Mouse (Mus musculus): ENCODE results near the gene Uvrag.
"Not testable (repeated sequence)": the region's sequence is repeated elsewhere in the genome, so short reads cannot be mapped to it uniquely, and the experiment has no call there.

The Uvrag gene

DNA sequence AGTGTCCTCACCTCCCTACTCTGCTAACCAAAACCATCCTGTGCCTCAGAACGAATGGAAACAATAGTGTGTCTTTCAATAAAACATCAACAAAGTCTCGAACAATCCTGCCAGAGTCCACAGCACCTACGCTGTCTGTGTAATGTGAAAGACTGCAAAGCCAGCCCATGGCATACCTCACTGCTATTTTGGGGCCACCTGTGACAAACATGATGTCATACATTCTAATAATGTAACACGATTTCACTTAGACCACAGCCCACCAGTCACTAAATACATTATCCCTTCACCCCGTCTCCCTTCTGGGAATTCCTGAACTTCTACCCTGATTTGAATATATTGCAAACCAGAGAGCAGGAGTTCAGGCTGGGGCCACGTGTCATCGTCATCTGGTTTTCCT lies 173.3 kb downstream of the Uvrag start:
- DNase-seq: no peak

DNA sequence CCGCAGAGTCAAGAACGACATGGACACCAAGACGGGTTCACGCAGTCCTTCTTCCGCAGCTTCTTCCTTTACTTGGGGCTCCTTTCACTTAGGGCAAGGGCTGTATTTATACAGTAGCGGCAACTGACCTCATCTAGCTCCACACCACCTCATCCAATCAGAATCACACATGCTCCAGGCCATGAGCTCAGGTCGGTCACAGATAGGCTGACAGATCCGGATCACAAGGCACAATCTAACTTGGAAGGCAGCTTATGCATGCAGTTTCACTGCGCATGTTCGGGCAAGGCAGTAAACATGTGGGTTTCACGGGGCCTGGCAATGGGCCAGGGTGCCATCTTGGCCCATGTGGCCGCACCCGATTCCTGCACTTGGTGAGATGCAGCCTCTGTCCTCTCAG lies 177.4 kb downstream of the Uvrag start:
- not testable (repeated sequence) for DNase-seq

DNA sequence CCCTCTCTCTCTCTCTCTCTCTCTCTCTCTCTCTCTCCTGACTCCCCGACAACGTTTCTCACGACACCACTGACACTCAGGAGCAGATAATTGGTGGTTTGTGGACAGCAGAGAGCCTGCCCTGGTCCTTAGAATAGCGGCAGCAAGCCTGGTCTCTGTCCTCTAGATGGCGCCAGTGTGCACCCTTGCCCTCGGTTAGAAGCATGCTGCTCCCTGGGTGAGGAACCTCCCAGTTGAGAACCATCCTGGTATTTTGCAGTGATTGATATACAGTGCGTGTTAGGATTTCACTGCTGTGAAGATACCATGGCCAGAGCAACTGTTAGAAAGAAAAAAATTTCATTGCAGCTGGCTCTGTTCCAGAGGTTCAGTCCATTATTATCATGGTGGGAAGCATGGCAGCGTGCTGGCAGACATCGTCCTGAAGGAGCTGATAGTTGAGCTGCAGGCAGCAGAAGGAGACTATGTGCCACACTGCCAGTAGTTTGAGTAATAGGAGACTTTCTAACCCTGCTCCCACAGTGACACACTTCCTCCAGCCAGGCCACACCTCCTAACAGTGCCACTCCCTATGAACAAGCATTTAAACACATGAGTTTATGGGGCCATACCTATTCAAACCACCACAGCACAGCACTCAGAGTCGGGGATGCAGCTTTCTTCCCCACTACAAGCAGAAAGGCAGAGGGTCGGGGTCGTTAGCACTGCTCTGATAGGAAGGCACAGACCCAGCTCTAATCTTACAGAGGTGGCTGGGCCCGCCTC lies 178.2 kb downstream of the Uvrag start:
- DNase-seq: peak; percentile 82

DNA sequence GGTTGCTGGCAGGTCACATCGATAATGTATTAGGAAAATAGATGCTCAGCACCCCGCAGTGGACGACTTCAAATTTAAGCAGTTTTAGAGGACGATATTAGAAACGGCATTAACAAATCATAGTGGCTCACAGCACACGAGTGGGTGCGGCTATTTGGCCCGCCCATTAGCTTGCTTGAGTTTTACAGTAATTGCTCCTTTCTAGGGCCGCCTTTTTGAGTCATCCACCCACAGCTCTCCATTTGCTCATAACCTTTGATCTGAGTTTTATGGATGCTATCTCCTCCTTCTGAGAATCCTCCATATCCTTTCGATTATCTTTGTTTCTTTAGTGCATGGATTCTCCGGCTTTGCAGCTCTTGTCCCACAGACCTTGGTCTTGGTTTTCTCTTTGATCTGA lies 178.9 kb downstream of the Uvrag start:
- no peak for DNase-seq

DNA sequence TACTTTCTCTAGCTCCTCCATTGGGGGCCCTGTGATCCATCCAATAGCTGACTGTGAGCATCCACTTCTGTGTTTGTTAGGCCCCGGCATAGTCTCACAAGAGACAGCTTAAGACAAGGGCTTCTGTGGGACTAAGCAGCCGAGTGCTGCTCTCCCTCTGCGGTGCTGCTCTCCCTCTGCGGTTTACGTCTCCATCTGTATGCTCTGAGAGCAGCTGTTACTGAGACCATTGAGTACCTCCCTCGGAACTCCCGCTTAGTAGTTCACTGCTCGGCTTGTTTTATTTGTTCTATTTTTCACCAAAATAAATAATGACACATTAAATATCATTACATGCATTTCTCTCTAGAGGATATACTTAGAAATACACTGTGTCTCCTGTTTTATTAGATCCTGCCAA lies 180.7 kb downstream of the Uvrag start:
- DNase-seq: no peak

DNA sequence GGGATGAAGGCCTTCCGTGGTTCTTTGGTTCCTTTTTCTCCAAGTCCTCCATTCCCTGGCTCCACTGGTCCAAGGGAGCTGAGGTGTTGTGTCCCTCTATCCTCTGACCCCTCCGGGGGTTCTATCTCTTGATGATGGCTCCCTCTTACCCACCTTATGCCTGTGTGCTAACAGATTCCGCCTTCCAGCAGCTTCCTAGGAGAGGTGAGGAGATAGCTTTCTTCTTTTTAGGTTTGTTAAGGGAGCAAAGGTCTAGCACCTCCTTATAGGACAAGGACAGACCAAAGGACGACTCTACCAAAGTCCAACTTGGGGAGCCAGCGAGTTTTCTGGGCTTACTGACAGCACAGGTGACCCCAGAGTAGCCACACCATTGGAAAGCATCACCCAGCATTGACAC lies 181.7 kb downstream of the Uvrag start:
- DNase-seq: no peak

DNA sequence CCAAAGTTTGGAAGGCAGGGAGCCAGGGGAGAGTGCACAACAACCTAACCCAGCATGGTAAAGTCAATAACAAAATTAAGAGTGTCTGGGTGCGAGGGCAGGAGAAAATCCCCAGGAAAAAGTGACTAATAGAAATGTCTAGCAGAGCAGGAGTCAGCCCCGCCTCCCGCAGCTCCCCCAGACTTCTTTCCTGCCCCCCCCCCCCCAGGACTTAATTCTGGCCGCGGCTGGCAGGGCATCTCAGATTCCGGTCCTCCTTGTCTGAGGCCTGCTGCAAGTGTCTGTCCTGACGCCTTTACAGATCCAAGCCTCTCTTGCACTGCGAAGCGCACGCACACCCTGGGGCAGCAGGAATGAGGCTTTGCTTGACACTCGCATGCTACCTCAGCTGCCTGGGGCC lies 182.8 kb downstream of the Uvrag start:
- peak; percentile 41 for DNase-seq

DNA sequence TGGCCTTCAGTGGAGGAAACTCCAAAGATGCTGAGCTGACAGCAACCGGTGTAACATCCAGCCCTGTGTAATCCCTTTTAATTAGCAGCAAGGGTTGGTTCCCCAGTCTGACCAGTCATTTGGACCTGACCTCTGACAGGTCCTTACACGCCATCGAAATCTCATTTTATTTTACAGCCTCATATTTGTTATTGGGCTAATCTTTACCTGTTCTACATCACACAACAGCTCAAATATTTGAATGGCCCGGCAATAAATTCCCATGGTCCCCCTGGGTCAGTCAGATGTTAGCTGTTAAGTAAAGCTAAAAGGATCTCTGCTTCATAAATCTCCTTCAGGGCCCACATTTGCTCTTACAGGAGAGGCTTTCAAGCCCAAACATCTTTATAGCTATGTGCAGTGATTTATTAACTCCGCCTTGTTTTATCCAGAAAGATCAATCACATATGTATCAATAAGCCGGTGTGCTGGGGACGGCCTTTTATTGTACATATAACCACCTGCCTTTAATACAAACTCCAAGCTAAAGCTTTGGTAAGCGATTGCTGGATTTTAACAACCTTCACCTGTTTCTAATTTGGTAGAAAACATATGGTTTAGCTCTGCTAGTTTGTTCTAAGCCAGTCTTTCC lies 183.7 kb downstream of the Uvrag start:
- DNase-seq: no peak

DNA sequence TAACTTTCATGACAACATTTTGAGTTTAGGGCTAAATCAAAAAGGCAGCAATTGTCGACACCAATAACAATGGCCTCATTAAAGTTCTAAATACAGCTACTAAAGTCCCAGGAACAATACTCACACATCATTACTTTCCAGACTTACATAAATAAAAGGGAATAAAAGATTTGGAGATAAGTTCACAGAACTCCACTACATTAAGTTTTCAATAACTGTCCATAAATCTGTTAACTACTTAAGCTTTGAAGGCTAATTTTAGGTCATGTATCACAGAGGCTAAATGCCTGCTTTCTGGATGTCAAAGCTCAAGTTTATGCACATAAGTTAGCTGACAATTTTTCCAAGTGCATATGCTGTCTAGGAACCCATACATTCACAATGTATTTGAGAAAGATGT lies 184.3 kb downstream of the Uvrag start:
- DNase-seq: no peak

DNA sequence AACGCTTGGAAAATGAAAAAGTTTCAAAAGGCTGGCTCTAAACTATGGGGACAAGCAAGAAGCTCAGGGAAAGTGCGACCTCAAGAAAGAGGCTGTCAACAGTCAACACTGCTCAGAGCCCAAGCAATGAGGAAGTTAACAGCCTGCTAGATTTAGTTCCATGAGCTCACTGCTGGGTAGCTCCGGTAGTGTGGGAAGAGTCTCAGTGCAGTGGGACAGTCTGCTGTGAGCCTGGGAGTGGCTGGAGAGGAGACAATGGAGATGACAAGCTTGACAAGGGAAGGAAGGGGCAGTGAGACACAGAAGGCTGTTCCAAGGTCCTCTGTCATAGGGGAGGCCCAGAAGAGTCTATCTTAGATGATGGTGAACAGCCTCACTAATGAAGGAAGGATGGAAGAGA lies 187.3 kb downstream of the Uvrag start:
- no peak for DNase-seq

DNA sequence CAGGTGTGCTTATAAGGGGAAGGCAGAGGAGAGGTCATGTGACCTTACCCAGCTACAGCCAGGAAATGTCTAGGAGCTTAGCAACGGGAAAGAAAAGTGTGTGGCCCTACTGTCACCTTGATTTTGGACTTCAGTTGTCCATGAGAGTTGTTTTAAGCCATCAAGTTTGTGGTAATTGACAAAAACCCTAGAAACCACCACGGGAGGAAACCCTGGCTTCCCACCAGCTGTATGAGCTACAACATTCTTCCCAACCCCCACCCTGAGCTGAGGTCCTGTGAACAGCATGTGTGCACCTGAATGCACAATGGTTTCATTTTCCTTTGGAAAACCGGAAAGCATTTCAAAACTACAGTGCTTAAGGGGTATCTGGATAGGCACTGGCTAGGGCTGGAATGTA lies 196.0 kb downstream of the Uvrag start:
- no peak for DNase-seq

DNA sequence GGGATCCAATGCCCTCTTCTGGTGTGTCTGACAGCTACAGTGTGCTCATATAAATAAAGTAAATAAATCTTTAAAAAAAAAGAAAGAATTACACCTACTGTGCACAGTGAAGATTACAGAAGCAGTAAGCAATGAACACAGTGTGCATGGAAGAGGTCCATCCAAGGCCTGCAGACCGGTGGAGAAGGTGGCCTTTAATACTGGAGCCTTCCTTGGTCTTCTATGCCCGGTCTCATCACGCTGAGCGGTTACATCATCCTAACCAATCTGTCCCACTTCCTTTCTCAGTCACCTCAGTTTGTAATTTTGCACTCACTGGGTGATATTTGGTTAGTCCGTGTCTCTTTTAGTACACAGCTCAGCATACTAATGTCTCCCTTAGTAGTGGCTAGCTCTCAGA lies 197.3 kb downstream of the Uvrag start:
- DNase-seq: no peak

DNA sequence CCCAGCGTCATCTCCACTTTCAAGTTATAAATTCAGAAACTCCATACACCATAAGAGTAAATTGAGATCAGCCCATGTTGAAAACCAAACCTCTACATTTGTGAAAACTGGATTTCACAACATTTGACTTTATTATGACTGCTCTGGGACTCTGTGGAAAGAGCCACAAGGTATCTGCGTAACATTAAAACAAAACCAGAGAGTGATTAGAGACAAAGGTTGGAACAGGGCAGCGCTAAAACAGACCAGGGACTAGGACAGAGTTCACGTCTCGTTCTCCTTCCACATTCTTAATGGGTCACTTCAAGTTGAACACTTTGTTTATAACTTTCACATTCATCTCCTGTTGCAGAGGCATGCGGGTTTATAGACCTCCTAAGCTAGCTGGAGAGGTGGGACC lies 198.2 kb downstream of the Uvrag start:
- DNase-seq: no peak

DNA sequence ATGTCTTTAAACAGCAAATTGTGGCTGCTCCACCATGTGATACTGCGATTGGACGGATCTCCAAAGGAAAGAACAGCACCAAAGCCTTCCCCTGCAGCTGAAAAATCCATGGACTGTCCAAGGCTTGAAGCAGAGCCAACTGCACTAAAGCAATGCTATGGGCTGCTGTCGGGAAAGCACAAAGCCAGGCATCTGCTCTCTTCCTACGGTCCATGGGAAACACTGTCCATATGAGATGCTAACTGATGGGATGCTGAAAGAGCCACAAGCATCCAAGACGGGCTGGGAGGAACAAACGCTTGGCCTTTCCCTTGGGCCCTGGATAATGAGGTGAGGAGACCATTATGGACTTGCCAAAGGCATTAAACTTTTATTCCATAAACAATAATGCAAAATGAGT lies 201.7 kb downstream of the Uvrag start:
- DNase-seq: no peak

DNA sequence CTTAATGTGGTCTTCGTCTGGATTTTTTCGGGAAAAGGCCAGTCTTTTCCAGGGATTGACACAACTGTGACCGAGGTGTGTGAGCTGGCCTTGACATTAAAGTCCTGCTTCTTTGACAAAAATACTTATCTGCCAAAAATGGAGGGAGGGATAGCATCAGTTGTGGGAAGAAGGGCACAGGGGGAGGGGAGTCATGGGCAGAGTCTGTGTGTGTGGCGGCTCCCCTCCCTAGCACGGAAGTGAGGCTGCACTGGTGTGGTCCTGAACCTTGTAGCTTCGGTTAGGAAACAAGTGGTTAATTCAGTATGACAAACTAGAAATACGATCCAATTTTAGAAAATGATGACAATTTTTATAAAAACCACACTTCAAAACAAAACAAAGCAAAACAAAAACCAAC lies 202.3 kb downstream of the Uvrag start:
- DNase-seq: no peak

DNA sequence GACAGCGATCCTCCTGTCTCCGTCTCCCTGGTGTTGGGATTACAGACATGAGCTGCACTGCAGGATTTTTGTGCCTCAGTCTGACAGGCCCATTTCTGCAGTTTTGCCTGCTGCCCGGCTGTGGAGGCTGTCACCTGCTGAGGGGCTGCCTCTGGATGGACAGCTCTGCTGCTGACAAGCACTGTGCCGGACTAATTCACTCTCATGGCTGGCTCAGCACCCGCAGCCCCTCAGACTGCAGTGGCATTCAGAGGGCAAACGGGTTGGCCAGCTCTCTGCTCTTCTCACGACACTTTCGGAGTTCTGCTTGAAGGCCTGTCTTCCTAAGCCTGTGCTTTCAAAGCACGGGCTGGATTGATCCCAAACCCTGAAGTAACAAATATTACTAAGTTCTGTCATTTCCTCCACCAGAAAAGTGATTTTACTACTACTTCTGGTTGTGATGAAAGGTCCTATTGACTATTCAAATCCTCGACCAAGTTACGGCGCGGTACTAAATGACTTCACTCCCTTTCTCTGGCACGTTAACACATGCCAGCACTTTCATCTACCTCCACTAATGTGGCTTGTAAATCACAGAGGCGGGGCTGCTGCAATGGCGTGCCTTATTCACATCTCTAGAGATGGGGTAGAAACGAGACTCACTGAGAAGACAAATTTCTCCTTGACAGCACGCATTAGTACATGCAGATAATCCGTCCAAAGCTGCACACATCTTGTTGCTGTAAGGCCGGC lies 203.7 kb downstream of the Uvrag start:
- DNase-seq: no peak

DNA sequence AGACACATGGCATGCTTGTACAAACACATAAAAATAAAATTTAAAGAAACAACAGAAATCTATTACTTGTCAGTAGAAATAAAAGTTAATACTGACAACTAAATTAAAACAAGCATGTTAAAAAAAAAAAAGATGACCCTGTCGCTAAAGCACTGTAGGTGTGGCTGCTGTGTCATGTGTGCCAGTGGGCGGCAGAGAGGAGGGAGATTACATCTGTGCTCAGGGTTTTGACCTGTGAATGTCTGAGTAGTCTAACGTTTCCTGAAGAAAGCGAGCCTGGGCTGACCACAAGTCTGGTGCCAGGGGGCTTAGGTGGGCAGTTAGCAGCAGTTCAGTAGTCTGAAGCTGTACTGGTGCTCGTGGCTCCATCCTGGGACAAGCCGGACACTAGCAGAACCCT lies 205.2 kb downstream of the Uvrag start:
- DNase-seq: no peak

DNA sequence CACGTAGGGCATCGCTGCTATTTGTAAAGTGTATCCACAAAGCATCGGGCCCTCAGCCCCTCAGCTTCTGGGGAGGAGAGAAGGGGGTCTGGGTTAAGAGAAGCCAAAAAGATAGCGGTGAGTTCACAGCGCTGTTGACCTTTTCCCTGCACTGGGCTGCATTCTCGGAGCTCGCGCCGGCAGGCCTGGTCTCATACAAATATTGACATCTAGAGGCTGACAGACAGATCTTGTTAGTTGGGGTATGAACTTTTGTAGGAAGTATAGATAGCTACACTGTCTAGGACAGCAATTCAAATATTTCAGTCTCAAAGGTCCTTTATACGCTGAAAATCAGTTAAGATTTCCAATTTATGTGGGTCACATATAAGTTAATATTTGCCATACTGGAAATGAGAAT lies 205.7 kb downstream of the Uvrag start:
- no peak for DNase-seq

DNA sequence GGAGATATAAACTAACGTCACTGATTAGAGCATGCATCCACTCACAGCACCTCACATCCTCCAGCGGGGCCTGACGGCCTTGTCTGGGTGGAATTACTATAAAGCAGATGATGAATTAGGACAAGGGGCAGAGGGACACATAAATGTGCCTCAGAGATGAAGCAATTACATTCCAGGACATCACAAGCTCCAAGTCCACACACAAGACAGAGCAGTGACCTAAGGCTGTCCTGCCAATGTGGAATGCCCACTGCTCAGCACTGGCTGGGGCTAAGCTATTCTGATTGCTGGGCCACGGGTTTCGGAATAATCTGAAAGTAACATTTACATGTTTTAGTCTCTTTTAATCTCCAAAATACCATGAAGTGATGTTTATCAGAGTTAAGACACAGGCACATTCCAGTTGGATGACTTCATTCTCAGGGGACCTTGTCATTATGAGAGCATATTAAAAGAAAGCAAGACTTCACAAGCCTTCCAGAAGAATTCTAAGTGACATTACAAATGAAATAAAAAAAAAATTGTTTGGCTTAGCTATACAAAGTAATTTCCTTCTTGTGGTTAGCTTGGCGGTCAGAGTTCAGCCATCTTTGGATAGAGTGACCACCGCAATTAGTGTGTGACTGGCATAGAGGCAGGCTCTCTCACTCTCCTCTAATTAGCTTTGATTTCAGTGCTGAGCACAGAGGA lies 212.5 kb downstream of the Uvrag start:
- DNase-seq: peak; percentile 35

DNA sequence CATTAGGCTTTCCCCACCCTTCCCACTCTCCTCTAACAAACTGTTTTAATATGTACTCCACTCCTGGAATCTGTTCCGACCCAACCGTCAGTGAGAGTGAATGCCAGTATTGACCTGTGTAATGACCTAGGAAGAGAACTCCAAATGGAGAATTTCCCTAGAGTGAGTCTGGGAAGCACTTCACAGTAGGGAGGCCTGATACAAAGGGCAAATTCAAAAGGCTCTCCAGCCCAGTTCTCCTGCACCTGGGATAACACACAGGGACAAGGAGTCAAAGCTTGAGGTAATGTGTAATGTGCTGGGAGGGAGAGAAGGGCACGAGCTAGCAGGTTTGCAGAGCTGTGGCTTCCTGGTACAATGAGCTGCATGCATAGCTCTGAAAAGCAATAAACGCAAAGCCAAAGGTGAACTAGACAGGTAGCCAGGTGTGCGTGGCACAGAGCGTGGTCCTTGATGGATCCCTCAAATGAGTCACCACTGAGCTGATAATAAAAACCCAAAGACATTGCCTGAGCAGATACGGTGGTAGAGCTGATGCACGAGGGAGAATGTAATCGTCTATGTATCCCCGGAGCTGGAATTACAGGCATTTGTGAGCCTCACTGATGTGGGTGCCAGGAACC lies 213.9 kb downstream of the Uvrag start:
- no peak for DNase-seq

DNA sequence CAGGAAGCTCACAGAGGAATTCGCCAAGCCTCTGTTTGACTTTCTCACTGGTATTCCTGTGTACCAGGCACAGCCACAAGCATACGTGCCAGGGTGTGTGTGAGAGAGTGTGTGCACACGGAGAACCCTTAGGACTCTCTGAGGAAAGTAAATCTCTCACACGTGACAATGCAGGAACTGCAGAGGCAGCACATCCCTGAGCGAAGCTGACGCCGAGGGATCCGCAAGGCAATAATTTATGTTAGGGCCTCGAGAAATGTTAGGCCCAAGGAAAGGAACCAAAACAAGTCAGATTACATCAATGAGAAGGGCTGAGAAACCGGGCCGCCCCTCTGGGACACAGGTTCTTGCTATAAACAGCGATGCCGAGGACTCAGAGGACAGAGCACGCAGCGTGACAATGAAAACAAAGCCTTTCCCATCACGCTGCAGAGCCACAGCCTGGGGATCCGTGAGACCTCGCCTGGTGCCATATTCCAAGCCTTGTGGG lies 216.5 kb downstream of the Uvrag start:
- peak; percentile 51 for DNase-seq

DNA sequence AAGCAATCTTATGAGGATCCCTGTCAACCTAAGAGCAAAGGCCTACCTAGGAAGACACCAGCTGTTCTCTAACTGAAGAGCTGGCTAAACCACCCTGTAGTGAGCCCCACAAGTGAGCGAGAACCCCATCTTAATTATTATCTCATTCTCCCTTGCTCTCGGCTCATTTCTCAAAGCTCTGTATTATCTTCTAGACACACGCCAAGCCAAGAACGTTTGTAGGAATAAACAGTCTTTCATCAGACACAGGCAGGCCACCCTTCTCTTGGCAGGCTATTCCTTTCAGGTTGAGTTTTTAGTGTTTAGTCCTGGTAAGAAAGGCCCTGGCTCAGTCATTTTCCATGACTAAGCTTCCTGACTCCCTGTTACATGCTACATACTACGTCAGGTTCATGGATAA lies 218.0 kb downstream of the Uvrag start:
- DNase-seq: no peak

DNA sequence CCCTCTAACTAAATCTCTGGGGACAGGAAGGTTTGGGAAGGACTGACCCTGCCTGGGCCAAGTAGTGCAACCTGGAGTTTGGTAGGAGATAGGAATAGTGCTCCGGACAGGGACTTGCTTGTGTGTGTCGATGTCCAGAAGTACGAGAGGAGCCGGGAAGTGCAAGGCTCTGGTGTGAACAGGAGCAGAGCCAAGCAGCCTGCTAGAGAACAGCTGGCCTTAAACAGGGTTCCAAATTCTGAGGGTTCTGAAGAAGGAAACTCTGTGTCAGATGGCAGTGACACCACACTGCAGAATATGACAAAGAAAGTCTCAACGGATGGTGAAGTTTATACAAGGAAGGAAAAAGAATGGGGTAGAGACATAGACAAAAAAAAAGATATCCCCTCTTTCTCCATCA lies 223.5 kb downstream of the Uvrag start:
- DNase-seq: no peak

All from retina, postnatal 1 day (tissue).